Mouse (Mus musculus): ENCODE results near the gene Glis3. TPM values are rescaled to one million over a fixed set of nuclear protein-coding genes. Genes with fewer than 3 reads are reported as not detected.
A peak's percentile ranks its signal among the peaks of the same experiment; 100 is the strongest.

Glis3 gene
- polyA plus RNA-seq, 1 experiment from 2014 or later, result 1.2 TPM

GRCm38 (mm10) chr19:28499786-28500185 lies 180.1 kb downstream of the Glis3 start:
- 90% methylated on average over 5 of the region's 5 CpGs for WGBS
- Histone ChIP-seq H3K27ac (replicated peaks) (no peak overlapping the region), H3K4me2 (replicated peaks) (no peak overlapping the region), H3K4me1 (peaks cover 3% of the 10 kb centered on the region; the same call in 1 of the 2 replicates), H3K36me3 (no peaks in the 10 kb centered on the region), H3K9me3 (no peaks in the 10 kb centered on the region), H3K27me3 (no peaks in the 10 kb centered on the region), H3K9ac (replicated peaks) (no peak overlapping the region), H3K4me3 (no peak overlapping the region)
- no peak for ATAC-seq (replicated peaks)

- no peak for ATAC-seq (replicated peaks)
- 45% methylated on average over 6 of the region's 6 CpGs for WGBS
- H3K4me1 ChIP-seq, result peaks cover 2% of the 10 kb centered on the region; the same call in 1 of the 2 replicates
- H3K9me3 ChIP-seq, result no peaks in the 10 kb centered on the region
- no peak overlapping the region for H3K4me3 ChIP-seq
- H3K9ac ChIP-seq (replicated peaks), result no peak overlapping the region
- H3K27me3 ChIP-seq, result no peaks in the 10 kb centered on the region
- H3K27ac ChIP-seq (replicated peaks), result no peak overlapping the region
- no peak overlapping the region for H3K4me2 ChIP-seq (replicated peaks)
- H3K36me3 ChIP-seq, result no peaks in the 10 kb centered on the region
Measured at GRCm38 (mm10) chr19:28495926-28496325, 184.0 kb downstream of the Glis3 start.

- H3K4me1 ChIP-seq, result no peaks in the 10 kb centered on the region
- H3K4me2 ChIP-seq (replicated peaks), result no peak overlapping the region
- H3K9me3 ChIP-seq, result no peaks in the 10 kb centered on the region
- H3K27ac ChIP-seq (replicated peaks), result no peak overlapping the region
- WGBS, result 92% methylated on average over 8 of the region's 8 CpGs
- H3K36me3 ChIP-seq, result no peaks in the 10 kb centered on the region
- H3K27me3 ChIP-seq, result no peaks in the 10 kb centered on the region
- no peak overlapping the region for H3K9ac ChIP-seq (replicated peaks)
- no peak for ATAC-seq (replicated peaks)
- no peak overlapping the region for H3K4me3 ChIP-seq
Measured at GRCm38 (mm10) chr19:28493605-28494260, 186.1 kb downstream of the Glis3 start.

GRCm38 (mm10) chr19:28478055-28478454 lies 201.8 kb downstream of the Glis3 start:
- Histone ChIP-seq H3K4me2 (replicated peaks) (no peak overlapping the region), H3K4me3 (no peak overlapping the region), H3K27me3 (no peaks in the 10 kb centered on the region), H3K9me3 (no peaks in the 10 kb centered on the region), H3K9ac (replicated peaks) (no peak overlapping the region), H3K27ac (replicated peaks) (no peak overlapping the region), H3K36me3 (no peaks in the 10 kb centered on the region), H3K4me1 (peaks cover 7% of the 10 kb centered on the region; the same call in 1 of the 2 replicates)
- no peak for ATAC-seq (replicated peaks)
- 27% methylated on average over 6 of the region's 6 CpGs for WGBS

GRCm38 (mm10) chr19:28477326-28477863 lies 202.5 kb downstream of the Glis3 start:
- Histone ChIP-seq H3K4me3 (no peak overlapping the region), H3K36me3 (no peaks in the 10 kb centered on the region), H3K27ac (replicated peaks) (no peak overlapping the region), H3K27me3 (no peaks in the 10 kb centered on the region), H3K4me1 (peaks cover 7% of the 10 kb centered on the region; the same call in 1 of the 2 replicates), H3K9me3 (no peaks in the 10 kb centered on the region), H3K4me2 (replicated peaks) (no peak overlapping the region), H3K9ac (replicated peaks) (no peak overlapping the region)
- no peak for ATAC-seq (replicated peaks)
- WGBS, result 6% methylated on average over 6 of the region's 6 CpGs

- Histone ChIP-seq H3K9me3 (no peaks in the 10 kb centered on the region), H3K4me1 (peaks cover 7% of the 10 kb centered on the region; the same call in 1 of the 2 replicates), H3K4me2 (replicated peaks) (no peak overlapping the region), H3K36me3 (no peaks in the 10 kb centered on the region), H3K4me3 (no peak overlapping the region), H3K27ac (replicated peaks) (no peak overlapping the region), H3K27me3 (no peaks in the 10 kb centered on the region), H3K9ac (replicated peaks) (no peak overlapping the region)
- 68% methylated on average over 5 of the region's 5 CpGs for WGBS
- ATAC-seq (replicated peaks), result no peak
Measured at GRCm38 (mm10) chr19:28473621-28474020, 206.3 kb downstream of the Glis3 start.

GRCm38 (mm10) chr19:28471144-28471543 lies 208.7 kb downstream of the Glis3 start:
- ATAC-seq (replicated peaks), result no peak
- Histone ChIP-seq H3K36me3 (no peaks in the 10 kb centered on the region), H3K4me1 (no peaks in the 10 kb centered on the region), H3K27me3 (no peaks in the 10 kb centered on the region), H3K9ac (replicated peaks) (no peak overlapping the region), H3K9me3 (no peaks in the 10 kb centered on the region), H3K4me3 (no peak overlapping the region), H3K27ac (replicated peaks) (no peak overlapping the region), H3K4me2 (replicated peaks) (no peak overlapping the region)
- 83% methylated on average over 8 of the region's 8 CpGs for WGBS

- Histone ChIP-seq H3K27me3 (no peaks in the 10 kb centered on the region), H3K4me1 (peaks cover 12% of the 10 kb centered on the region), H3K4me3 (no peak overlapping the region), H3K27ac (replicated peaks) (no peak overlapping the region), H3K9ac (replicated peaks) (no peak overlapping the region), H3K9me3 (no peaks in the 10 kb centered on the region), H3K4me2 (replicated peaks) (no peak overlapping the region), H3K36me3 (no peaks in the 10 kb centered on the region)
- 76% methylated on average over 5 of the region's 5 CpGs for WGBS
- ATAC-seq (replicated peaks), result no peak
Measured at GRCm38 (mm10) chr19:28465779-28466178, 214.1 kb downstream of the Glis3 start.

- Histone ChIP-seq H3K27me3 (no peaks in the 10 kb centered on the region), H3K4me3 (no peak overlapping the region), H3K4me2 (replicated peaks) (no peak overlapping the region), H3K9ac (replicated peaks) (no peak overlapping the region), H3K4me1 (peaks cover 25% of the 10 kb centered on the region), H3K36me3 (no peaks in the 10 kb centered on the region), H3K9me3 (no peaks in the 10 kb centered on the region), H3K27ac (replicated peaks) (no peak overlapping the region; the same call in 1 of the 2 replicates)
- no peak for ATAC-seq (replicated peaks)
- WGBS, result 75% methylated on average over 8 of the region's 8 CpGs
Measured at GRCm38 (mm10) chr19:28454331-28454730, 225.5 kb downstream of the Glis3 start.

- Histone ChIP-seq H3K4me1 (peaks cover 25% of the 10 kb centered on the region), H3K9ac (replicated peaks) (peak overlapping the region; percentile 19; the same call in 1 of the 2 replicates), H3K4me3 (no peak overlapping the region), H3K27ac (replicated peaks) (peak overlapping the region; percentile 81), H3K27me3 (no peaks in the 10 kb centered on the region), H3K4me2 (replicated peaks) (peak overlapping the region; percentile 25), H3K9me3 (no peaks in the 10 kb centered on the region), H3K36me3 (no peaks in the 10 kb centered on the region)
- ATAC-seq (replicated peaks), result peak; percentile 85
- WGBS, result 6% methylated on average over 12 of the region's 12 CpGs
Measured at GRCm38 (mm10) chr19:28452951-28453520, 226.8 kb downstream of the Glis3 start.

GRCm38 (mm10) chr19:28448811-28449210 lies 231.1 kb downstream of the Glis3 start:
- Histone ChIP-seq H3K27me3 (no peaks in the 10 kb centered on the region), H3K27ac (replicated peaks) (no peak overlapping the region), H3K9ac (replicated peaks) (no peak overlapping the region), H3K4me1 (peaks cover 17% of the 10 kb centered on the region), H3K4me2 (replicated peaks) (no peak overlapping the region), H3K36me3 (no peaks in the 10 kb centered on the region), H3K4me3 (no peak overlapping the region), H3K9me3 (no peaks in the 10 kb centered on the region)
- 91% methylated on average over 4 of the region's 4 CpGs for WGBS
- no peak for ATAC-seq (replicated peaks)

- no peak overlapping the region for H3K27ac ChIP-seq (replicated peaks)
- H3K9me3 ChIP-seq, result no peaks in the 10 kb centered on the region
- no peaks in the 10 kb centered on the region for H3K4me1 ChIP-seq
- H3K27me3 ChIP-seq, result no peaks in the 10 kb centered on the region
- H3K9ac ChIP-seq (replicated peaks), result no peak overlapping the region
- no peak for ATAC-seq (replicated peaks)
- WGBS, result 91% methylated on average over 4 of the region's 4 CpGs
- no peaks in the 10 kb centered on the region for H3K36me3 ChIP-seq
- H3K4me2 ChIP-seq (replicated peaks), result no peak overlapping the region
- H3K4me3 ChIP-seq, result no peak overlapping the region
Measured at GRCm38 (mm10) chr19:28442161-28442560, 237.7 kb downstream of the Glis3 start.

All from forebrain, embryonic 15.5 days (tissue).